Mouse (Mus musculus) frontal cortex, adult (tissue): Measurements from ENCODE around the gene Dync1h1.
"Not testable (repeated sequence)": the region's sequence is repeated elsewhere in the genome, so short reads cannot be mapped to it uniquely, and the experiment has no call there.

Source experiments
- ATAC-seq: cut with Nextera tagmentation; 2 replicates; pipeline ENCODE4 v1.9.2; 2017; ENCODE audit warnings: mild to moderate bottlenecking, moderate library complexity, mixed read lengths; ENCODE audit not compliant: low TSS enrichment

Gene Dync1h1

GRCm38 (mm10) chr12:110606161-110606560 is 4.9 kb downstream of the Dync1h1 start:
- no peak for ATAC-seq

GRCm38 (mm10) chr12:110606676-110607075 is 5.4 kb downstream of the Dync1h1 start:
- no peak for ATAC-seq

DNA sequence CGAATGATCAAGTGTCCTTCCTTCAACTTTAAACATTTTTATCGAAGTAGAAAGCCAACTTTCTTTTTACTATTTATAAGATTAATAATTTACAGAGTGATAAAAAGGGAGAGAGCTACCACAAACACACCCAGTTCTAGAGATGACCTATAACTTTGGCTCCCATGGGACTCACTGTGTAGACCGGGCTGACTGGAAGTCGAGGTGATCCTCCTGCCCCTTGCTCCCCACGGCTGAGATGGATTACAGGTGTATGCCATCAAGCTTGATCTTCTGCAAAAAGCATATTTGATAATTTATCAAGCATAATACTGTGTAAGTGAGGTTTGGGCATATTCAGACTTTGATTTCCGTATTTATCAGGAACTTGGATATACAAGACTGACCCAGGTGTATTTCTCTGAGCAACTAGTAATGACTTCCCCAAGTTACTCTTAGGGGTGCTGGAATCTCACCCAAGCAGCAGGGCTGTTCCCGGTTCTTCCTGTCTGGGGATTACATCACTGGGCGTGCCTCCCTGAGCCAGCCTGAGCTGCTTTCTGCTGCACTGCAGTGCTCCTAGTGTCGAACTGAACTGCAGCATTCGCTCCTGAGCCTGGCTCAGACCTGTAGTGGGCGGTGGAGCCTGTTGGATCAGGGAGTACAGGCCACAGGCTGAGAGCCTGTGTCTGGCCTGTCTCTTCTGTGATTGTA is 7.4 kb downstream of the Dync1h1 start:
- ATAC-seq: peak; percentile 83

- no peak for ATAC-seq
Measured at GRCm38 (mm10) chr12:110609153-110609497, 7.9 kb downstream of the Dync1h1 start.

DNA sequence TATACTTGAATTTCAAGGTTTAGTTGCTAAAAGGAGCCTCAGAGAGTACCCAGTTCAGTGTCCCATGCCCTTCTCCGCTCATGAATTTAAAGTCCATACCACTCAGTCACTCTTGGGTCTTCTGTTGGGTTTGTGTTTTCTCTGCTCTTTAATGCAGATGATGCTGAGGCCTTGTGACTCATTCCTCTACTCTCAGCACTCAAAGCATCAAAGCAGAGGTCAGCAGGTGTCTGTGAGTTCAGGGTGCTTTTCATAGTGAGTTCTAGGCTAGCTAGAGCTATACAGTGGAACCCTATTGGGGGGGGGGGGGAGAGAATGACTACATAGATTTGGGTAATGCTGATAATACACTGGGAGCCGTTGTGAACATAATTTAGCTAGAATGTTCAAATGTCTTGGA is 9.5 kb downstream of the Dync1h1 start:
- ATAC-seq: no peak

DNA sequence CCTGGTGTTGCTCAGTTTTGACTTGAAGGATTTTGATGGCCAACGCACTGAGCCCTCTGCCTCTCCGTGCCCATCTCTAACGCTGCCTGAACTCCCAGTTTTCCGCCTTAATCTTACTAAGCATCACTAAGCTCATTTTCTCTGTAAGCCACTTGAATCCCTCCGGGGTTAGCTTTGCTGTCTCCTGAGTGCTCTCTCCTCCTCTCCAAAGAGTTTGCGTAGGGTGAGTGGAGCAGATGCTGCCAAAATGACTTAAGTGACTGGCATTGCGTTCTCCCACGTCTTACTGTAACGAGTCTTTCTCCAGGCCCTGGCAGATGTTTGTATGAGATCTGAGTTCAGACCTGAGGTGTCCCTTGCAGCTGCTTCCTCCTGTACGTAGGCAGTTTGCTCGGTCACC is 28.8 kb downstream of the Dync1h1 start:
- peak; percentile 55; the same call in 1 of the 2 replicates for ATAC-seq

- ATAC-seq: peak; percentile 82
Measured at GRCm38 (mm10) chr12:110636293-110636692, 35.0 kb downstream of the Dync1h1 start.

DNA sequence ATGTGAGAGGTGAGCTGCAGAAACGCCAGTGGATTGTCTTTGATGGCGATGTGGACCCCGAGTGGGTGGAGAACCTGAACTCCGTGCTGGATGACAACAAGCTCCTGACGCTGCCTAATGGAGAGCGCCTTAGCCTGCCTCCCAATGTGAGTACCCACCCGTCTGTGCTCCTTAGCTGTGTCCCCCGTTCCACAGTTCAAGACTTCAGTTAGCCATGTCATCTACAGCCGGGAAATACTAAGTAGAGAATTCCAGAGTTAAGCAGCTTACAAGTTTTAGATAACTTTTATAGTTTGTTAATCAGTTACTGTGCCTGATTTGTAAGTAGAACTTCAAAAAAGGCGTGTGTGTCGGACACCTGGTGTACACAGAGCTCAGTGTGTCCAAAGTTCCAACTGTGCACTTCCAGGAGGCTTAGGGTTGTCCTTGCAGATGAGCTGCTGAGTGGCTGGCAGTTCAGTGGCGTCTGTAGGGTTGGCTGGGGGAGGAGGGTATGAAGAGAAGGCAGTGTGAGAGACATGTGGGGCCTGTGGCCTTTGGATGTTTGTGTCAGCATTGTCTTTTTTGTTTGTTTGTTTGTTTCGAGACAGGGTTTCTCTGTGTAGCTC is 36.4 kb downstream of the Dync1h1 start:
- no peak for ATAC-seq

- peak; percentile 91 for ATAC-seq
Measured at GRCm38 (mm10) chr12:110650241-110650641, 49.0 kb downstream of the Dync1h1 start.

- ATAC-seq: no peak
Measured at GRCm38 (mm10) chr12:110651464-110651863, 50.2 kb downstream of the Dync1h1 start.

DNA sequence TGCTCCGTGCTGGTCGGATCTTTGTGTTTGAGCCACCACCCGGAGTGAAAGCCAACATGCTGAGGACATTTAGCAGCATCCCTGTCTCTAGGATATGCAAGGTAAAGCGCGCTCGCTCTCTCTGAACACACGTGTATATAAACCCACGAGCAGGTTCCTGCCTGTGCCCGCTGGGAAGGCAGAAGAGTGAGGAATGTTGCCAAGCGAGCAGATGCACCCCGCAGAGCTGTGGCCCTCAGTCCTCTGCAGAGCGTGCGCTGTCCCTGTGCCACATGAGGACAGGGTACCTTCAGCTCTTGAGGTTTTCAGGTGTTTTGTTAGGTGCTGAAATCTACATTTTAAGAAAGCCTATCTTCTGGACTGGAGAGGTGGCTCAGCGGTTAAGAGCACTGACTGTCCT is 60.5 kb downstream of the Dync1h1 start:
- ATAC-seq: no peak

- no peak for ATAC-seq
Measured at GRCm38 (mm10) chr12:110667466-110668077, 66.3 kb downstream of the Dync1h1 start.

GRCm38 (mm10) chr12:110674243-110674642 is 73.0 kb downstream of the Dync1h1 start:
- ATAC-seq: no peak

DNA sequence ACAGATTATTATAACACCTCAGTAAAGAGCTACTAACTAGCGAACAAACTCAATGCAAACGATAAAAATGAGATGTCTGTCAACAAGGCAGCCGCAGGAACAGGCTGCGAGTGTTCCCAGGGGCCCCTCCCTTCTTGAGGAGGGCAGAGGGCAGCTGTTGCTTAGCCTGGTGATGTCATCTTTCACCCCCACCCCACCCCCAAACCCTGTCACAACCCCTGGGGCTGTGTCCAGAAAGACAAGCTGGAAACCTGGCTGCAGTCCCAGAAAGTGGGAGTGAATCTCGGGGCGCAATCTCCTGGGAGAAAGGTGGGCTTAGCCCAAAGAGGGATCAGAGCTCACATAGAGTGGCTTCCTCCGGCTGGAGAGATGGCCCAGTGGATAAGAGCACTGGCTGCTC is 79.9 kb downstream of the Dync1h1 start:
- no peak for ATAC-seq

GRCm38 (mm10) chr12:110681878-110682277 is 80.6 kb downstream of the Dync1h1 start:
- no peak for ATAC-seq

DNA sequence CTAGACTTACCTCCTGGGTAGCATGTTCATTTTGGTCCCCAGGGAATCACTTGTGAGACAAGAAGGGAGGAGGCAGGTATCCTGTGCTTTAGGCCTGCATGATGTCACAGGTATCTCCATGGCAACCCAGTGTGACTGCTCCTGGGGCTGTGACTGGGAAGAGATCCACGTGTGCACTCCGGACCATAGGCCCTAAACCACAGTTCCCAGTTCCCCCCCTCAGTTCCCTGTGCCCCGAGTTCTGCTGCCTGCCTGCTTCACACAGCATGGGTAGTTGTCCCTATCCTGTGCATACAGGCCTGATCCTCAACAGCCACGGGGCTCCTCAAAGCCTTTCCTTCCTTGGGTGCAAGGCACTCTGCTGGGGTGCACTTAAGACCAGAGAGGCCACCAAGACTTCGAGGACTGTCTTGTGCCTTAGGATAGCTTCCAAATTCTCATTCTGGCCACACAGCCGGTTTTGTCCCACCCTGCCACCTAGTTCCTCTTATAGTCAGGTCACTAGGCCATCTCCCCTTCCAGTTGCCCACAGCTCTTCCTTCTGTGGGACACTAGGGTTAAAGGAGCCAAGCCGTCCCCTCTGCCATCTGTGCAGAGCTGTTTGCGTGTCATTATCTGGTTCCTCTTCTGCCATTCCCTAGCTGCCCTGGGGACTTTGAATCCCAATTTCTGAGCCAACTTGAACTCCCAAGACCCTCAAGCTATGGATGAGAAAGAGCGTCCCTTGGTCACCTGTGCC is 81.5 kb downstream of the Dync1h1 start, which contains the start of gene 1700001K19Rik:
TSS of gene 1700001K19Rik (minus strand) at position 59 of the 739 bp plus-strand sequence.
- no peak for ATAC-seq

GRCm38 (mm10) chr12:110683580-110683979 is 82.3 kb downstream of the Dync1h1 start:
- ATAC-seq: no peak

- ATAC-seq: peak; percentile 38; the same call in 1 of the 2 replicates
Measured at GRCm38 (mm10) chr12:110687894-110688734, 86.9 kb downstream of the Dync1h1 start.

DNA sequence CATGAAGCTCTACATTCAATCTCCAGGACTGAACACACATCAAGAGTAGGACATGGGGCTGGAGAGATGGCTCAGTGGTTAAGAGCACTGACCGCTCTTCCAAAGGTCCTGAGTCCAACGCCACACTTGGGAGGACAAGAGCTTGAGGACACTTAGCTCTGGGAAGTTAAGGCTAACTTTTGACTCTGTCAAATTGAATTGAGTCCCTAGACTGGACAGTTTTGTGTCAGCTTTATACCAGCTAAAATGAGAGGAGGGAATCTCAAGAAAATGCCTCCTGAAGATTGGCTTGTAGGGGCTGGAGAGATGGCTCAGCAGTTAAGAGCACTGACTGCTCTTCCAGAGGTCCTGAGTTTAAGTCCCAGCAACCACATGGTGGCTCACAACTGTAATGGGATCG is 87.7 kb downstream of the Dync1h1 start:
- not testable (repeated sequence) for ATAC-seq

DNA sequence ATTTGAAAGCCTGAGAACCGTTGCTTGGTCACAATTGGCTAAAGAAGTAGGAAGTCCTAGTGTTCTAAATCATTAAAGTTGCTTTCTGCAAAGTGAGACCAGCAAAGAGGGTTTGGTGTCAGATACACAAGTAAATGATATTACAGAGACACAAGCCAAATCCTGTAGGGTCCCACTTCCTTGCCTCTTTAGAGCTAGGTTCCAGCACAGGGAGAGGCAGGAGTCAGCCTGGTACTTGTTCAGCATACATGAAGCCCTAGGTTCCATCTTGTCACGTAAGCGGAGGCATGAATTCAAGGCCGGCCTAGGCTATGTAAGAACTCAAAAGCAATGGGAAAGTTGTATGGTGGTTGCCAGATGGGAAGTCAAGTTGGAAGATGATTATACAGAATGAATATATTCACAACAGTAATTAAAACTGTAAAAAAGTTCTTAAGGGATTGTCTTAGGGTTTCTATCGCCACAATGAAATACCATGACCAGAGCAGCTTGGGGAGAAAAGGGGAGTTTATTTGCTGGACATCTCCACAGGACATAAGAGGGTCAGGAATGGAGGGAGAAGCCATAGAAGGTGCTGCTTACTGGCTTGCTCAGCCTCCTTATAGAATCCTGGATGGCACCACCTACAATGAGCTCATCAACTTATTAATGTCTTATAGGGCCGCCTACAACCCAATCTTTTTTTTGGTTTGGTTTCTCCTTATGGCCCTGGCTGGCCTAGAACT is 88.8 kb downstream of the Dync1h1 start:
- no peak for ATAC-seq

- ATAC-seq: not testable (repeated sequence)
Measured at GRCm38 (mm10) chr12:110693378-110693777, 92.1 kb downstream of the Dync1h1 start.
